Mouse (Mus musculus) adrenal gland, adult 8-10 months (tissue): ENCODE data around the gene Atrip. TPM values are rescaled to one million over a fixed set of nuclear protein-coding genes. Genes with fewer than 3 reads are reported as not detected.
A peak's percentile ranks its signal among the peaks of the same experiment; 100 is the strongest.

ENCODE experiments used
- DNase-seq: peaks from one replicate; pipeline ENCODE4 v3.0.0; 2022
- total RNA-seq, 4 experiments: library from RNA; stranded (reverse); gene quantifications; 2 replicates each; pipeline ENCODE4 v1.2.4; 2022

The Atrip gene
- total RNA-seq, 4 experiments from 2014 or later = 16.3 to 27.7 (median 22.2) TPM

GRCm38 (mm10) chr9:109097831-109098230 is 23.9 kb upstream of the Atrip start:
- peak; percentile 83 for DNase-seq

DNA sequence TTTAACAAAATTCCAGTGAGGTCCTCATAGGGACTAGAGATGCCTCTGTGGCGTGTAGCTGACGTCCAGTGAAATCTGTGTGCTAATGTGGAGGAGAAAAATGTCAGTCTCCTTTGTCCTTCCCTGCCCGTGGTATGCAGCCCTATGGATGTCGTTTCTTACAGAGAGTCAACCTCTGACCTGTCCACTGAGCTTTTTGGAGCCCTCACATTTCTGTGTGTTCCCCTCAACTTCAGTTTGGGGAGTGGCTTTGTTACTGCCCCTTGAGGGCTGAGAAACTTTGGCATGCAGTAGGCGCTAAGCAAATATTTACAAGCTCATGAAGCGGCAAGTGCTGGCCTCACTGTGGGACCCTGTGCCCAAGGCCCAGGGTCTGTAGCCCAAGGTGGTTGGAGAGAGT is 23.4 kb upstream of the Atrip start:
- no peak for DNase-seq

GRCm38 (mm10) chr9:109096856-109097255 is 22.9 kb upstream of the Atrip start:
- no peak for DNase-seq

DNA sequence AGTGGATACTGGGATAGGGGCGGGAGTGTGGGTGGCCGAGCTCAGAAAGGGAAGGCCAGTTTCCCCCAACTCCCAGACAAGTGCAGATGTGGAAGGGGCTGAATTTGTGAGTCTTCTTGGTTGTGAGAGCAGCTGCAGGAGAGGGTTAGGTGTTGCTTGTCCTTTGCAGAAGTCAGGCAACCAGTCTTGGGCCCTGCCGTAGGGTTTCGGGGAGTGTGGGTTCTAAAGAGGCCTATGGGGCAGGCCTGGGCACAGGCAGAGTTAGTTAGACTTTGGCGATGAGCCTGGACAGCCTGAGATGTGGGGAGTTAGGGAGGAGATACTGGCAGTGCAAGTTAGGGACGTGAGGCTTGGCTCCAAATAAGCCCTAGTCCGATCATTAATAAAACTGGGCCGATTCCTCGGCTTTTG is 22.3 kb upstream of the Atrip start:
- no peak for DNase-seq

GRCm38 (mm10) chr9:109095137-109095982 is 21.4 kb upstream of the Atrip start, which contains the start of gene Plxnb1:
Gene Plxnb1 (plus strand): TSS chr9:109095389.
- DNase-seq = peak; percentile 69

- DNase-seq = no peak
These were observed 20.7 kb upstream of the Atrip start for GRCm38 (mm10) chr9:109094553-109095136.

- DNase-seq = no peak
These were observed 20.0 kb upstream of the Atrip start for GRCm38 (mm10) chr9:109093786-109094552.

DNA sequence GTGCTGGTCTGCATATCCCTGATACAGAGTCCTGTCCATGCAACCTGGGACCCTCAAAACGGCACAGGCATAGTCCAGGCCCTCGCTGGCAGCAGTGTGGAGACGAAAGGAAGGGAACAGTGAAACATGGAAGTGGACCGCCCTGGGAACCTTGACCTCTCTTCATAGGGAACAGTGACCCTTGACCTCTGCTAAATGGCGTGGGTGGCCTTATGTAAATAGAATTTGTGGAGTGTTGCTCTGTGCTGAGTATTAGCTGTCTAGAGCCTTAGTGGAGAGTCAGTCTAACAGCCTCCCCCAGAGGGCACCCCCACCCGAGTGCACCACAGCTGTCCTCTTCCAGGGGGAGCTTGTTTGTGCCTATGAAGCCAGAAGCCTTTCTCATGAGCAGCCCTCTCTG is 18.9 kb upstream of the Atrip start:
- no peak for DNase-seq

- DNase-seq = no peak
These were observed 17.9 kb upstream of the Atrip start for GRCm38 (mm10) chr9:109091802-109092201.

DNA sequence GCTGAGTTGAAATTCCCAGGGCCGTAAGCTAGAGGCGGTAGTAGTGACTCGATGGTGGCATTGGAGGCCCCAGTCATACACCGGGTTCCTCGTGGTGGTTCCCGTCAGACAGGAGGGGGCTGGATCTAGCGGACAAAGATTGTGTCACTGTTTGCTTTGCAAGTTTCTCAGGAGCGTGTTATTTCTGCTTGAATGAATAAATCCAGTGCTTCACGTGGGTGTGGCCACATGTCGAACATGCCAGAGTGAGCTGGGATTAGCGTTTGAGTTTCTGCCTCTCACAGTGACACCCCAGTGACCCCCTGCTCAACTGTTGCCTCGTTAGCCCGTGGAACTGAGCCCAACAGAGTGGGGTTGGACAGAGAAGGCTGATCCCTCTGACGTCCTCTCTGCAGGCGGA is 16.5 kb upstream of the Atrip start:
- DNase-seq = no peak

DNA sequence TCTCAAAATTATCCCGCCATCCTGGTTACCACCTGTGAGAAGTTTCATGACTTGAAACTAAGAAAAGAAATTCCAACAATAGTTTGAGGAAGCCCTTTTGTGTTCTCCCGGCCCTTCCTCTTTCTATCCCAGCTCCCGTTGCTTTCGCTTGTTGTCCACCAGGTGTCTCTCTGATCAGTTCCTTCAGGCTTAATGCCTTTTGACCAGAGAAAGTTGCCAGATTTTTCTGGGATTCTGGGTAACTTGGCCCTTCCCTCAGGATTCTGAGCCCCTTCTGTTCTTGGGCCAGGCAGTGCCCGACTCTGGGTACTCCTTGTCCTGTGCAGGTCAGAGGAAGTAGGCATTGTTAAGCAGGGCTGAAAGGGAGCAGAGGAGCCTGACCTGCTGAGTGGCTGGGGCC is 14.1 kb upstream of the Atrip start:
- no peak for DNase-seq

DNA sequence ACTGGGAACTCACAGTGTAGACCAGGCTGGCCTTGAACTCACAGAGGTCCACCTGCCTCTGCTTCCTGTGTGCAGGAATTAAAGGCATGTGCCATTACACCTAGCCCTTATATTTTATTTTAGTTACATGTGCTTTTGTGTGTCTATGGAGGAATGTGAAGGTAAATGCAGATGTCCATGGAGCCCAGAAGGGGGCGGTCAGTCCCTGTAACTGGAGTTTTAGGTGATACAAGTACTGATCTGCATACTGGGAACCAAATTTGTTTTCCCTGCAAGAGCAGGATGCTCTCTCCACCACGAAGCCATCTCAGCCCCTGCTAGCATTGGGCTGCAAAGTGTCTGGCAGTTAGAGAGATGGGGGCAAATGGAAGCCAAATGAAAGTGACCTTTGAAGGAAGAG is 11.0 kb upstream of the Atrip start:
- no peak for DNase-seq

DNA sequence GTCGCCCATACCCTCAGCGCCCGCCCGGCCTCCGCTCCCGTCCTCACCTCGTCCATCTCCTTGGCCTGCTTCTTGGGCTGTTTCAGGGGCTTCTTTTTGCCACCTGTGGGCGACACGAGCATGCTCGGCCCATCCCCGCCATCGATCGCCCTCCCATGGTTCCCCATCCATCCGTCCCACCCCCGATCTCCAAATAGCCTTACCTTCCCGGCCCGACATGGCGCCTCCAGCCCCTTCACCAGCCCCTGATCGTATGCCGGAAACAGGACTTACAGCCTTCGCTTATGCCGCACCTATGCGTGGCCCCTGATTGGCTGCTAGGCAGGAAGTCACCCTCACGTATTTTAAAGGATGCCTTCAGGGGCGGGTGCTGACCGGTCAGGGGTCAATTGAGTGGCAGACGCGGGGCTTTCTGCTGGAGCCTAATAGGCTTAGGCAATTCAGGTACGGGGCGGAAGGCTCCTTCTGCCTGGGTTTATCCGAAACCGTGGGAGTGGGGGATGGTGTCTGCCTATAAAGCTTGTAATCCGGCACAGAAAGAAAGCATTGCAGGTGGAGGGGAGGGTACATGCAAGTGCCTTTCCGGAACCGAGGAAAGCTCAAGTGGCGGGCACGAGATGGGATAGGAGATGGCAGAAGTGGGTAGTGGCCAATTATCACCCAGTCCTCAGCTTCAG is 8.3 kb upstream of the Atrip start, which contains the start of the genes Ccdc51 and Tma7:
TSS of gene Ccdc51 (plus strand) at position 370 of the 677 bp plus-strand sequence.
TSS of gene Tma7 (minus strand) at position 464 of the 677 bp plus-strand sequence.
- DNase-seq = peak; percentile 89

- no peak for DNase-seq
These were observed 7.8 kb upstream of the Atrip start for GRCm38 (mm10) chr9:109081749-109082123.

DNA sequence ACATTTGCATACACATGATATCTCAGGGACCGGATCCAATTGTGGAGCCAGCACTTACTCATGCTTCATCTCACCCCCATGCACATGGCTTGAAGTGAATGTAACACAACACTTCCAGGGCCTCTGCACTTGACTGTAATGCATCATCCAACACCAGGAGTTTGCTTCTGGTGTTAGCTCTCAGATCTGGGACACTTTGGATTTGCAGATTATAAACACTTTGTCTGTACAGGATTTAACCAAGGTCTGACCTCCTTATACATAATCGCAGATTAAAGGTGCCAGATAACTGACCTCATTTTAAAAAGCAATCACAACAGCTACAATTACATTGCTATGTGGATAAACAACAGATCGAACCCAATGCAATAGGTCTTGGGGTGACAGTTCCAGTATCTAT is 6.6 kb upstream of the Atrip start:
- no peak for DNase-seq

DNA sequence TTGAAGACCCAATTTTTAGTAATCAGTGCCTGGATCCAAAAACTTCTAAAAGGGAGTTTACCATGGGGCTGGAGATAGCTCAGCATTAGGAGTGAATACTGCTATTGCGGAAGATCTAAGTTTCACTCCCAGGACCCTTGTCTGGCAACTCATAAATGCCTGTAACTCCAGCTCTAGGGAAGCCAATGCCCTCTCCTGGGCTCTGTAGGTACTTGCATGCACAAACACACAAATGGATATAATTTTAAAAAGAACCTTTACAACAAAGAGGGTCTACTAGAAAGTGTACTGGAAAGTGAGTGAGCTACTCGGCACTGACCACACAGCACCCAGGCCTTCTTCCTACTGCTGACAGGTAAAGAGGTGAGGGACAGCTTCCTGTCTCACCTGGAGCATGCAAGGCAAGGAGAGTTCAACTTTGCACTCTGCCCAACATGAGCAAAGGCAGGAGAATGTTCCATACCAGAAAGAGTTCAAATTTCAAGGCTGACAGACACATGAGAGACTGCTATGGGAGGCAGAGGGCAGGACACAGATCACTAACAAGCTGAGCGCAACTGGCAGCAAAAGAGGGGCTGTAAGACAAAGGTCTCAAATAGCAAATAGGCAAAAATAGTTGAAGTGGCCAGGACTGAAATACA is 5.7 kb downstream of the Atrip start:
- no peak for DNase-seq

- no peak for DNase-seq
These were observed 13.0 kb downstream of the Atrip start for GRCm38 (mm10) chr9:109060898-109061295.

DNA sequence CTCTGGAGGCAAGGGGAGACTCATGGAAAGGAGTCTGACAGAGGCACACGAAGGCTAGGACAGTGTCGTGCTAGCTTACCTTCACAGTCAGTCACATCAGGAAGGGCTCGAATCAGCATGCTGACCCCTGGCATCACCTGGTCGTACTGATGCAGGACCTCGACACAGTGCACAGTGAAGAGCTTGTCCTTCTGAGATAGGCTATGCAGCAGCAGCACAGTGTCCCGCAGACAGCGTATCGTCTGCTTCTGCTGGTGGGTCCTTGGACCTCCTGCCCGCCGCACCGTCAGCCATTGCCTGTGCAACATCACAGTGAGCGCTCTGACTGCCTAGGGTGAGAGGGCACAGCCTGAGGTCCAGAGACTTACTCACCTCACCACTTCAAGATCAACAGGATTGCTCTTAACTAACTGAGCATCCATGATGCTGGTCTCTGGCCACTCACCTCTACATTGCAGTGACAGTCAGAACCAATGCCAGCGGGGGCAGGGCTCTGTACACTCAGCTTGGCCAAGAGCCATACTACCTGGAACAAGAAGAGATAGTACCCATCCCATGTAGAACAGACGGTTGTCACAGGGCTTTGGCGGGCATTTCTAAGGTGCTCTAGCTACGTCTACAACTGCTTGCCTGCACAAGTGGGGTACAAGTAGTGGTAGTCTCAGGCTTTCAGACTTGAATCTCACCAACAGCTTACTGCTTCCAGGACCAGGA is 13.6 kb downstream of the Atrip start:
- DNase-seq = no peak

DNA sequence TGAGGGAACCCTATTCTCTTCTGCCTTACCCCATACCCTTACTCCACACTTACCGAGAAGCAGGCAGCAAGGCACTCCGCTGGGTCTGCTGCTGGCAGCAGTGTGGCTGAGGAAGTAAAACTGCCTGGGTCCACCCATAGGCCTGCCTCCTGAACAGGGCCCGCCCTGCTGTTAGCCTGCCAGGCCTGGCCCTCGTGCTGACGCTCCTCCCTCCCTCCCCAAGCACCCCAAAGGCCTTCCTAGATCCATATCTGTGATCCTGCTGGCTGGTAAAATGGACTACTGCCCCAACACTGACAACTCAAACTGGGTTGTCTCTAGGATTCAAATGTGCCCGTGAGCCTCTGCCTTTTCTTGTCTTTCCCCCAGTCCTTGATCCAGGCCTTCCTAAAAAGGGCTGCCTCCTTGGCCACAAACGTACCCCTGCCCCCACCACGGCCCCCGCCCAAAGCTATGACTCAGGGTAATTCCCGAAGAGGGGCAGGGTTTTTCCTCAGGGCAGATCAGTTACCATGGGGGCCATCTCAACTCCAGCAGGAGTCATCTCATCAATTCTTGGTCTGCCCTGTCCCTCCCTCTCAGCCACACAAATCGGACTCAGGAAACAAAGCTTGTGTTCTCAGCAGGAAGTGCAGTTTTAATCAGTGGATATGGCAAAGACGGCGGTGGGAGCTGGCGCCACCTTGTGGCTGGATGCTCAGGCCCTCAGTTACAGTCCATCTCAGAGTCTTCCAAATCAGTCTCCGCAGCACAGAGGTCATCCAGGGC is 14.6 kb downstream of the Atrip start, which contains the start of gene Trex1:
TSS of gene Trex1 (minus strand) at position 599 of the 768 bp plus-strand sequence.
- peak; percentile 90 for DNase-seq

- no peak for DNase-seq
These were observed 15.7 kb downstream of the Atrip start for GRCm38 (mm10) chr9:109058006-109058765.
